Mouse (Mus musculus): ENCODE data around the gene Kncn. TPM values are rescaled to one million over a fixed set of nuclear protein-coding genes. Genes with fewer than 3 reads are reported as not detected.

The Kncn gene
- polyA plus RNA-seq, 1 experiment from 2014 or later = not detected

DNA sequence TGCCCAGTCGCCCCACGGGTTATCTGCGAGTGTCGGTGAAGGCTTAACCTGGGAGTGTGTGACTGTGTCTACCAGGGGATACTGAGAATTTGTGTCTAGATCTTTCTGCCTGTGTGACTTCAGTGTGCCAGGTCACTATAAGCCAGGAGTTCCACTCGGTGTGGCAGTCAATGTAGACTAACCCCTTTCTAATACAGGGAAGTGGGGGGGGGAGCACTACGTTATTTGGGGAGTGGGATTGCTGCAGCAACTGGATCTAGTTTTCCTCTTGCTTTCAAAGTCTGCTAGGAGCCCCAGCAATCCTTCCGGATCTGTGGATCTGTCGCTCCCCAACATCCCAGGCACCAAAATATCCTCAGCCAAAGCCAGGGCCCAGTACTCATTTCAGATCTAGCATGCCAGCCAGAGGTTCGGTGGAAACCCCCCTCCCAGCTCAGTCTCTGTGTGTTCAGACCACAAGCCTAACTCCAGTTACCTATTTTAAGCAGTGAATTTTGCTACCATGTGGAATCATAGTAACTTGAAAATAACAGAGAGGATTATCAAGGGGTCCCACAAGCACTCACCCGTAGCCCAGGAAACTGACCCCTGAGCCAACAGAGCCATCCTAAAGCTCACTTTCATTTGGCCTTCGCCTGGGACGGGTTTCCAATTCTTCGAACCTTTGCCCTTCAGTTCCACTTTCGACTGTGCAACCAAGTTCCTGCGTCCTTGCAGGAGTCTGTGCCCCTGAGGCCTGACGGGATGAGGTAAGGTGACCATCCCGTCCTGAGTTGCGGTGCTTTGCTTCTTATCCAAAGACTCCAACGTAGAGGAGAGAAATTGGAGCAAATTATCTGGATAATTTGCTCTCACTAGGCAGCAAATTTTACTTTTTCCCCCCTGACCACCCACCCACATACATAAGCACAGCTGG, 53.1 kb downstream of the Kncn start:
- WGBS = 8% methylated on average over 19 of the region's 19 CpGs

DNA sequence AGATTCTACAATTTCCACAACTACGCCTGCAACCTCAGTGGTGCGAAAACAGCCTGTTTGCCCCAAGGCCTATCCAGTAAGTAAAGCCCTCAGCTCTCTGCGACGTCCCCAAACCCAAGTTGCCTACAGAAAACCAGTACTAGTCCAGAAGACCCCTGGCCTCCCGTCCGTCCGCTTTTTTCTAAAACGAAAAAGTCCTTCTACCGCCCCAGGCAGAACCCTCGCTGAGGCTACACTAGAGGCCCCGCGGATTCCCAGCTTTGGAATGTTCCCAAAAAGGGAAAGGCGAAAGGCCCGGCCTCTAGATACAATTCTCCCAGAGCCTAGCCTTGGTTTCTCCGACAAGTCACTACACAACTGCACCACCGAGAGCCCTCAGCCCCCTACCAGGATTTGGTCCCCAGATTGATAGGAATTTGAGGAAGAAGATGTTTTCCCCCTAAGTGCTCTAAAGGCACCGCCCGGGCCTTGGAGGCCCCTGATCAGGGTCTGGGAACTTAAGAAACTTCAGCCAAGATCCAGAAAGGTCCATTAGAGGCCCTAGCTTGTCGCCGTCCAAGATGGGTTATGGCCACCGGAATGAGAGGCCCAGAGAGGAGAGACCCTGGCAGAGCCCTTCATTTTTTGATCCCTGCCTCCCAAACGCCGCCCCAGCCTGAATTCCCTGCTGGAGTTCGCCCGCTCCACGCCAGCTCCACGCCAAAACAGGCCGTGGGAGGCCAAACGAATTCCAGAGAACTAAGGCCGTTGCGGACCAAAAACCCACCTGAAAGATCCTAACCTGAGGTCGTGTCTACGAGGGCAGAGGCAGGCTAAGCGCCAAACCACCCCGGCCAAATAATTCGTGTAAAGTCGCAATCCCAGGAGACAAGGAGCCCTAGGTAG, 54.3 kb downstream of the Kncn start:
- Histone ChIP-seq H3K9me3 (replicated peaks; ENCODE audit: control insufficient read depth, low read length) (no peaks in the 10 kb centered on the region), H3K27ac (ENCODE audit: low read length) (no peak overlapping the region), H3K4me3 (replicated peaks; ENCODE audit: low read length) (no peak overlapping the region), H3K9ac (ENCODE audit: low read length) (no peak overlapping the region), H3K27me3 (ENCODE audit: control insufficient read depth, insufficient read depth, low read length) (peaks cover 98% of the 10 kb centered on the region), H3K4me2 (ENCODE audit: low read depth, low read length) (no peak overlapping the region), H3K4me1 (ENCODE audit: control insufficient read depth, insufficient read depth, low read length) (peaks cover 11% of the 10 kb centered on the region; the same call in 1 of the 2 replicates), H3K36me3 (ENCODE audit: control insufficient read depth, insufficient read depth, low read length) (no peaks in the 10 kb centered on the region)
- ATAC-seq (ENCODE audit: insufficient read depth, low FRiP score) = no peak
- WGBS = 3% methylated on average over 37 of the region's 37 CpGs

More for the DNA sequence above, 53.1 kb downstream of the Kncn start:
- ATAC-seq (ENCODE audit: insufficient read depth, low FRiP score) = no peak
- H3K9me3 ChIP-seq (replicated peaks; ENCODE audit: control insufficient read depth, low read length) = no peaks in the 10 kb centered on the region
- H3K36me3 ChIP-seq (ENCODE audit: control insufficient read depth, insufficient read depth, low read length) = no peaks in the 10 kb centered on the region
- H3K4me3 ChIP-seq (replicated peaks; ENCODE audit: low read length) = no peak overlapping the region
- H3K9ac ChIP-seq (ENCODE audit: low read length) = no peak overlapping the region
- H3K27me3 ChIP-seq (ENCODE audit: control insufficient read depth, insufficient read depth, low read length) = peaks cover 98% of the 10 kb centered on the region
- no peak overlapping the region for H3K4me2 ChIP-seq (ENCODE audit: low read depth, low read length)
- H3K4me1 ChIP-seq (ENCODE audit: control insufficient read depth, insufficient read depth, low read length) = peaks cover 11% of the 10 kb centered on the region; the same call in 1 of the 2 replicates
- no peak overlapping the region for H3K27ac ChIP-seq (ENCODE audit: low read length)

Other genes starting within 250 kb of the Kncn start
- 2.1 and 2.5 TPM in 2 replicates for gene Cyp4b1, start 236.7 kb upstream of the Kncn start, polyA plus RNA-seq (2015; fragmentation: Nextera tagmentation; extraction: Ambion mirVana)
- 30.1 and 31.3 TPM in 2 replicates for gene Efcab14, start 146.7 kb upstream of the Kncn start, polyA plus RNA-seq (2015; fragmentation: Nextera tagmentation; extraction: Ambion mirVana)
- gene Tex38, start 103.4 kb upstream of the Kncn start, polyA plus RNA-seq (2015; fragmentation: Nextera tagmentation; extraction: Ambion mirVana) = 0.28 TPM in 1 of 2 replicates, not detected in the other
- 33.7 and 36.2 TPM in 2 replicates for gene Atpaf1, start 99.6 kb upstream of the Kncn start, polyA plus RNA-seq (2015; fragmentation: Nextera tagmentation; extraction: Ambion mirVana)
- gene Mob3c, start 56.3 kb upstream of the Kncn start, polyA plus RNA-seq (2015; fragmentation: Nextera tagmentation; extraction: Ambion mirVana) = 11.8 and 12.9 TPM in 2 replicates
- gene Mknk1, start 45.2 kb upstream of the Kncn start, polyA plus RNA-seq (2015; fragmentation: Nextera tagmentation; extraction: Ambion mirVana) = 42.4 and 42.5 TPM in 2 replicates
- gene 6430628N08Rik, start 6.3 kb downstream of the Kncn start, polyA plus RNA-seq (2015; fragmentation: Nextera tagmentation; extraction: Ambion mirVana) = not detected in 2 replicates
- not detected in 2 replicates for gene Dmbx1, start 55.5 kb downstream of the Kncn start, polyA plus RNA-seq (2015; fragmentation: Nextera tagmentation; extraction: Ambion mirVana)
- 14.0 and 15.9 TPM in 2 replicates for gene Faah, start 133.5 kb downstream of the Kncn start, polyA plus RNA-seq (2015; fragmentation: Nextera tagmentation; extraction: Ambion mirVana)
- 18.5 and 18.8 TPM in 2 replicates for gene Nsun4, start 169.5 kb downstream of the Kncn start, polyA plus RNA-seq (2015; fragmentation: Nextera tagmentation; extraction: Ambion mirVana)
- gene Uqcrh, start 190.7 kb downstream of the Kncn start, polyA plus RNA-seq (2015; fragmentation: Nextera tagmentation; extraction: Ambion mirVana) = 512 and 553 TPM in 2 replicates
- gene Lrrc41, start 190.9 kb downstream of the Kncn start, polyA plus RNA-seq (2015; fragmentation: Nextera tagmentation; extraction: Ambion mirVana) = 65.9 and 67.1 TPM in 2 replicates
- gene Rad54l, start 239.3 kb downstream of the Kncn start, polyA plus RNA-seq (2015; fragmentation: Nextera tagmentation; extraction: Ambion mirVana) = 20.9 and 24.1 TPM in 2 replicates
- 49.4 and 50.0 TPM in 2 replicates for gene Pomgnt1, start 239.4 kb downstream of the Kncn start, polyA plus RNA-seq (2015; fragmentation: Nextera tagmentation; extraction: Ambion mirVana)

All from stomach, embryonic 16.5 days (tissue).